Mouse (Mus musculus): ENCODE data around the gene Ache. TPM values are rescaled to one million over a fixed set of nuclear protein-coding genes. Genes with fewer than 3 reads are reported as not detected.

Ache gene
- total RNA-seq, 2 experiments from 2014 or later, result 1.4 to 2.2 TPM

- no peak for DNase-seq (ENCODE audit: low spot score)
- intact Hi-C loops (cut with DNase I), result no loop called here
Measured at GRCm38 (mm10) chr5:137318570-137318969, 31.3 kb downstream of the Ache start.

- intact Hi-C loops (cut with DNase I), result no loop called here
- DNase-seq (ENCODE audit: low spot score), result no peak
Measured at GRCm38 (mm10) chr5:137320996-137321395, 33.7 kb downstream of the Ache start.

- no peak for DNase-seq (ENCODE audit: low spot score)
- intact Hi-C loops (cut with DNase I), result loop anchor here (10.0 kb wide), 1 partner anchor 174 kb away; the partner anchor contains the start of gene Pop7
Measured at GRCm38 (mm10) chr5:137330910-137331309, 43.6 kb downstream of the Ache start.

- intact Hi-C loops (cut with DNase I), result loop anchor here (2.0 to 10.0 kb wide), 2 partner anchors 46 to 172 kb away; partner anchors contain the start of gene Pop7
Measured at GRCm38 (mm10) chr5:137332857-137333511, 45.7 kb downstream of the Ache start.

GRCm38 (mm10) chr5:137333512-137334174 lies 46.3 kb downstream of the Ache start, which contains the start of gene Slc12a9:
Slc12a9 (minus strand) TSS chr5:137333597.
- DNase-seq (ENCODE audit: low spot score), result peak; percentile 85
- intact Hi-C loops (cut with DNase I), result loop anchor here (2.0 to 10.0 kb wide), 2 partner anchors 45 to 171 kb away; partner anchors contain the start of gene Pop7

More at GRCm38 (mm10) chr5:137332857-137333511, 45.7 kb downstream of the Ache start:
- no peak for DNase-seq (ENCODE audit: low spot score)

GRCm38 (mm10) chr5:137334317-137334716 lies 47.0 kb downstream of the Ache start:
- no peak for DNase-seq (ENCODE audit: low spot score)
- intact Hi-C loops (cut with DNase I), result loop anchor here (10.0 kb wide), 1 partner anchor 170 kb away; the partner anchor contains the start of gene Pop7

- intact Hi-C loops (cut with DNase I), result loop anchor here (5.0 to 10.0 kb wide), 3 partner anchors 170 to 442 kb away; partner anchors contain the start of genes Epo, Gnb2, Pop7 and Ppp1r35
Measured at GRCm38 (mm10) chr5:137335066-137335465, 47.7 kb downstream of the Ache start.

GRCm38 (mm10) chr5:137337190-137337589 lies 49.9 kb downstream of the Ache start:
- intact Hi-C loops (cut with DNase I), result loop anchor here (5.0 to 10.0 kb wide), 3 partner anchors 168 to 440 kb away; partner anchors contain the start of genes Epo, Gnb2, Pop7 and Ppp1r35

More at GRCm38 (mm10) chr5:137335066-137335465, 47.7 kb downstream of the Ache start:
- no peak for DNase-seq (ENCODE audit: low spot score)

GRCm38 (mm10) chr5:137338256-137338655 lies 50.9 kb downstream of the Ache start:
- peak; percentile 85 for DNase-seq (ENCODE audit: low spot score)
- intact Hi-C loops (cut with DNase I), result loop anchor here (5.0 to 10.0 kb wide), 3 partner anchors 167 to 439 kb away; partner anchors contain the start of genes Epo, Gnb2, Pop7 and Ppp1r35

More at GRCm38 (mm10) chr5:137337190-137337589, 49.9 kb downstream of the Ache start:
- DNase-seq (ENCODE audit: low spot score), result no peak

- peak; percentile 67 for DNase-seq (ENCODE audit: low spot score)
- intact Hi-C loops (cut with DNase I), result loop anchor here (1.0 to 10.0 kb wide), 4 partner anchors 11 to 439 kb away; partner anchors contain the start of genes Epo, Gnb2, Pop7 and Ppp1r35
Measured at GRCm38 (mm10) chr5:137338663-137339289, 51.5 kb downstream of the Ache start.

GRCm38 (mm10) chr5:137339290-137339979 lies 52.1 kb downstream of the Ache start:
- intact Hi-C loops (cut with DNase I), result loop anchor here (1.0 to 10.0 kb wide), 4 partner anchors 10 to 438 kb away; partner anchors contain the start of genes Epo, Gnb2, Pop7 and Ppp1r35
- DNase-seq (ENCODE audit: low spot score), result peak; percentile 70

GRCm38 (mm10) chr5:137340222-137340621 lies 52.9 kb downstream of the Ache start:
- intact Hi-C loops (cut with DNase I), result no loop called here
- no peak for DNase-seq (ENCODE audit: low spot score)

- DNase-seq (ENCODE audit: low spot score), result no peak
- intact Hi-C loops (cut with DNase I), result no loop called here
Measured at GRCm38 (mm10) chr5:137342407-137343012, 55.2 kb downstream of the Ache start.

- intact Hi-C loops (cut with DNase I), result no loop called here
- DNase-seq (ENCODE audit: low spot score), result no peak
Measured at GRCm38 (mm10) chr5:137343412-137343811, 56.1 kb downstream of the Ache start.

GRCm38 (mm10) chr5:137343869-137344268 lies 56.5 kb downstream of the Ache start:
- intact Hi-C loops (cut with DNase I), result no loop called here

More at GRCm38 (mm10) chr5:137343869-137344268, 56.5 kb downstream of the Ache start:
- DNase-seq (ENCODE audit: low spot score), result no peak

All from heart, postnatal 25 days (tissue).